ENCODE assay signal across 9 mouse cellular contexts in the genomic region with DNA sequence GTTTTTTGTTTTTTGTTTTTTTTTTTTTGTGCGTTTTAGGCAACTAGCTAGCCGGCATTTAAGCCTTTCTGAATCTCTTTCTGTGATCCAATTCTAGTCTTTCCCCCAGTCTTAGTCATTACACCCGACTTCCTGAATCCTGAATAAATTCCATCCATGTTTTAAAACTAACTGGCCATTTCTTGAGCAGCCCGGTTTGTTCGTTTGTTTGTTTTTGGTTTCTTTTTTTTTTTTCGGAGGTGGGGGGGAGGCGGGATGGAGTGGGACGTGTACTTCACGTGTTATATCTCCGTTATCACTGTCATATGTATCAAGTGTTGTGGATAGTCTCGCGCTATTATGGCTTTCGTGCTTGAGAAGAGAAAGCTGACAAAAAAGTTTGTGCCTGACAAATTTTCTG. TPM values are rescaled to one million over a fixed set of nuclear protein-coding genes. Genes with fewer than 3 reads are reported as not detected.
A peak's percentile ranks its signal among the peaks of the same experiment; 100 is the strongest.
DNase-seq lines count a peak whose midpoint lies in the region; ATAC-seq and TF ChIP-seq lines count a peak whose summit lies in the region.
"Had no signal": no experiment of that assay in that cellular context is flagged by ENCODE, and none has a peak within 500 bp of the region (broad histone marks: within the 10 kb centered on the region; RNA-seq: fewer than 3 reads in every experiment).

No protein-coding gene starts in this region.

- WGBS in lung, adult 2 months, result 31% methylated on average over 13 of the region's 13 CpGs
- 24% methylated on average over 13 of the region's 13 CpGs for WGBS in hindbrain, embryonic 14.5 days
- WGBS in midbrain, embryonic 10.5 days, result 14% methylated on average over 13 of the region's 13 CpGs

- H3K4me3 ChIP-seq in lung, adult 2 months (replicated peaks; ENCODE audit: extremely low read depth, low read depth, low read length), result peak overlapping the region; percentile 81
- H3K4me3 ChIP-seq in hindbrain, embryonic 14.5 days (replicated peaks; ENCODE audit: low read length), result peak overlapping the region; percentile 47
- H3K4me3 ChIP-seq in midbrain, embryonic 10.5 days, result peak overlapping the region; percentile 62

- no peak overlapping the region for H3K27ac ChIP-seq in hindbrain, embryonic 14.5 days
- peak overlapping the region; percentile 84 for H3K27ac ChIP-seq in midbrain, embryonic 10.5 days (replicated peaks)

- ATAC-seq in hindbrain, embryonic 14.5 days (ENCODE audit: low FRiP score), result no peak

- no peaks in the 10 kb centered on the region for H3K4me1 ChIP-seq in lung, adult 2 months (ENCODE audit: control insufficient read depth, insufficient read depth, low read length)
- peaks cover 4% of the 10 kb centered on the region for H3K4me1 ChIP-seq in hindbrain, embryonic 14.5 days (replicated peaks; ENCODE audit: control insufficient read depth, insufficient read depth, low read length)
- H3K4me1 ChIP-seq in midbrain, embryonic 10.5 days, result peaks cover 18% of the 10 kb centered on the region

- peak overlapping the region; percentile 53 for H3K4me2 ChIP-seq in hindbrain, embryonic 14.5 days (replicated peaks)

- no peaks in the 10 kb centered on the region for H3K9me3 ChIP-seq in hindbrain, embryonic 14.5 days (ENCODE audit: control insufficient read depth, low read length)
- H3K9me3 ChIP-seq in midbrain, embryonic 10.5 days (replicated peaks), result no peaks in the 10 kb centered on the region

- peak overlapping the region; percentile 20; the same call in 1 of the 2 replicates for H3K9ac ChIP-seq in hindbrain, embryonic 14.5 days

- H3K27me3 ChIP-seq in hindbrain, embryonic 14.5 days (ENCODE audit: control insufficient read depth, insufficient read depth, low read length), result no peaks in the 10 kb centered on the region
- H3K27me3 ChIP-seq in midbrain, embryonic 10.5 days (ENCODE audit: low read depth, poor library complexity, severe bottlenecking), result no peaks in the 10 kb centered on the region

- TF ChIP-seq CTCF in lung, adult 2 months (IDR thresholded peaks at IDR 0.05; ENCODE audit: insufficient read depth, low read length), result no peak

- no peak for DNase-seq in lung, adult 2 months
- DNase-seq in lung, postnatal 14 days, result no peak
- DNase-seq in adipocyte (ENCODE audit: low spot score), result peak; percentile 62
- DNase-seq in hindbrain, embryonic 14.5 days (ENCODE audit: low spot score), result no peak
- no peak for DNase-seq in midbrain, embryonic 10.5 days (ENCODE audit: low spot score)
- DNase-seq in right cerebral cortex, postnatal 10 days (ENCODE audit: low spot score in 2 of 2), result no peak
- no peak for DNase-seq in layer of hippocampus, adult 8-10 months (ENCODE audit: low spot score in 2 of 2)
- DNase-seq in urinary bladder, adult 18-20 months (ENCODE audit: low spot score in 2 of 2), result no peak

- no peaks in the 10 kb centered on the region for H3K36me3 ChIP-seq in hindbrain, embryonic 14.5 days (replicated peaks; ENCODE audit: control insufficient read depth, insufficient read depth)
- H3K36me3 ChIP-seq in midbrain, embryonic 10.5 days, result no peaks in the 10 kb centered on the region; the same call in 1 of the 2 replicates

- no peak for TF ChIP-seq POLR2A in lung, adult 2 months (IDR thresholded peaks at IDR 0.05; ENCODE audit: borderline replicate concordance, extremely low read depth, low read depth, low read length)

RNA-seq across cellular contexts. Expression of a gene that starts 0.5 kb away (rescaled TPM):
- 4.3 and 10.6 TPM in 2 replicates for polyA plus RNA-seq in lung, adult 2 months (2012; rRNA removed)
- polyA plus RNA-seq in hindbrain, embryonic 14.5 days (2014; fragmentation: Nextera tagmentation; extraction: Ambion mirVana), result 34.5 and 38.3 TPM in 2 replicates
- 72.0 and 73.1 TPM in 2 replicates for polyA plus RNA-seq in midbrain, embryonic 10.5 days (2016; fragmentation: Nextera tagmentation; extraction: Ambion mirVana)
- 10 to 100 TPM; 24.5 to 30.3 (median 26.9) TPM for total RNA-seq in layer of hippocampus, adult 8-10 months (2022)

RNA-seq across cellular contexts. Expression of a gene that starts 5.3 kb away (rescaled TPM):
- polyA plus RNA-seq in lung, adult 2 months (2012; rRNA removed), result 0.61 and 0.83 TPM in 2 replicates
- 96.4 and 97.0 TPM in 2 replicates for polyA plus RNA-seq in hindbrain, embryonic 14.5 days (2014; fragmentation: Nextera tagmentation; extraction: Ambion mirVana)
- polyA plus RNA-seq in midbrain, embryonic 10.5 days (2016; fragmentation: Nextera tagmentation; extraction: Ambion mirVana), result 11.1 and 19.1 TPM in 2 replicates
- total RNA-seq in layer of hippocampus, adult 8-10 months (2022), result 10 to 100 TPM; 17.3 to 24.4 (median 20.3) TPM
- total RNA-seq: hematopoietic stem cell, adult 5-6 weeks had no signal

RNA-seq across cellular contexts. Expression of a gene that starts 50.9 kb away (rescaled TPM):
- polyA plus RNA-seq in lung, adult 2 months (2012; rRNA removed), result 15.9 and 16.8 TPM in 2 replicates
- 0.83 and 1.2 TPM in 2 replicates for polyA plus RNA-seq in hindbrain, embryonic 14.5 days (2014; fragmentation: Nextera tagmentation; extraction: Ambion mirVana)
- polyA plus RNA-seq in midbrain, embryonic 10.5 days (2016; fragmentation: Nextera tagmentation; extraction: Ambion mirVana), result 1.8 and 2.0 TPM in 2 replicates
- total RNA-seq in layer of hippocampus, adult 8-10 months (2022), result 1 to 10 TPM; 1.0 to 3.1 (median 1.9) TPM
